Mouse (Mus musculus) heart, embryonic 16.5 days (tissue): ENCODE measurements around the gene Mmp9. TPM values are rescaled to one million over a fixed set of nuclear protein-coding genes. Genes with fewer than 3 reads are reported as not detected.

Experiments used
- ATAC-seq: fragments of 200-750 bp; cut with Nextera tagmentation; replicated peaks from 2 replicates; pipeline ENCODE4 v1.8.0; 2017; ENCODE audit warnings: moderate number of reproducible peaks; ENCODE audit not compliant: insufficient read depth, low FRiP score; ENCODE audit errors: extremely low read depth
- H3K27ac ChIP-seq: fragments of 300-500 bp; sonication (generic); 2 replicates; pipeline ENCODE4 v1.5.1; 2014; ENCODE audit warnings: mild to moderate bottlenecking, low read length, control low read depth, moderate library complexity
- H3K27me3 ChIP-seq: fragments of 300-500 bp; sonication (generic); 2 replicates; pipeline ENCODE4 v1.6.1; 2014; ENCODE audit warnings: low read length, mixed read lengths; ENCODE audit not compliant: control insufficient read depth, insufficient read depth
- H3K36me3 ChIP-seq: fragments of 300-500 bp; sonication (generic); 2 replicates; pipeline ENCODE4 v1.6.1; 2014; ENCODE audit not compliant: control insufficient read depth, insufficient read depth
- H3K4me1 ChIP-seq: fragments of 300-500 bp; sonication (generic); 2 replicates; pipeline ENCODE4 v1.6.1; 2014; ENCODE audit warnings: low read length, mixed read lengths; ENCODE audit not compliant: control insufficient read depth, insufficient read depth
- H3K4me2 ChIP-seq: fragments of 300-500 bp; sonication (generic); 2 replicates; pipeline ENCODE4 v1.6.1; 2014; ENCODE audit warnings: low read depth, mild to moderate bottlenecking, control low read depth, low read length
- H3K4me3 ChIP-seq: fragments of 300-500 bp; sonication (generic); 2 replicates; pipeline ENCODE4 v1.5.1; 2014; ENCODE audit warnings: mild to moderate bottlenecking, control low read depth, low read length
- H3K9ac ChIP-seq: fragments of 300-500 bp; sonication (generic); 2 replicates; pipeline ENCODE4 v1.6.1; 2014; ENCODE audit warnings: low read length, control low read depth
- H3K9me3 ChIP-seq: fragments of 300-500 bp; sonication (generic); replicated peaks from 2 replicates; pipeline ENCODE4 v1.6.1; 2016; ENCODE audit warnings: low read length; ENCODE audit not compliant: control insufficient read depth
- WGBS: fragments of 180-500 bp; shearing (Covaris S2); extraction: QIAGEN DNeasy Blood & Tissue Kit; methylation state at CpG from one replicate; pipeline ENCODE4 v1.1.7; 2014; 5-methylcytosine and 5-hydroxymethylcytosine counted together
- polyA plus RNA-seq: library from polyadenylated mRNA; unstranded; fragments of >200 nt; fragmentation: Nextera tagmentation; extraction: Ambion mirVana; gene quantifications from 2 replicates; pipeline ENCODE4 v1.2.1, GENCODE M21; 2015

Mmp9 gene
- polyA plus RNA-seq, 1 experiment from 2014 or later, result 9.7 TPM

DNA sequence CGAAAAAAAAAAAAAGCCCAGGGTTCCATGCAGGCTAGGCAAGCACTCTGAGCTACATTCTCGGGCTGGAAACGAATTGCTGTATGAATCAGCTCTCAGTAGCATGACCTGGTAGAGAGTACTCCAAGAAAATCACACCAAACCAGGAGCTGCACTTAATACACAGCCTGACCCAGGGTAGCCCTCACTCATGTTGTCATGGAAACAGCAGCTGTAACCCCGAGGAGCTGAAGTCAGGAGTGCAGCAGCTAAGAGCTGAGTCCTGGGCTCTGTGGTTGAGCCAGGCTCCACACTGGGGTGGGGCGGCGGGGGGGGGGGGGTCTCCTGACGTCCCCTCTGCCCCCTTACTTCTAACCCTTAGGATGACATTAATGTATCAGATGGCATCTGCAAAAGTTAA is 18.6 kb upstream of the Mmp9 start:
- no peaks in the 10 kb centered on the region for H3K4me1 ChIP-seq
- ATAC-seq, result no peak
- H3K9ac ChIP-seq, result no peak overlapping the region
- no peaks in the 10 kb centered on the region for H3K27me3 ChIP-seq
- 66% methylated on average over 7 of the region's 7 CpGs for WGBS
- no peak overlapping the region for H3K27ac ChIP-seq
- H3K4me2 ChIP-seq, result no peak overlapping the region
- no peaks in the 10 kb centered on the region for H3K9me3 ChIP-seq
- H3K4me3 ChIP-seq, result no peak overlapping the region
- H3K36me3 ChIP-seq, result peaks cover 5% of the 10 kb centered on the region; the same call in 1 of the 2 replicates

DNA sequence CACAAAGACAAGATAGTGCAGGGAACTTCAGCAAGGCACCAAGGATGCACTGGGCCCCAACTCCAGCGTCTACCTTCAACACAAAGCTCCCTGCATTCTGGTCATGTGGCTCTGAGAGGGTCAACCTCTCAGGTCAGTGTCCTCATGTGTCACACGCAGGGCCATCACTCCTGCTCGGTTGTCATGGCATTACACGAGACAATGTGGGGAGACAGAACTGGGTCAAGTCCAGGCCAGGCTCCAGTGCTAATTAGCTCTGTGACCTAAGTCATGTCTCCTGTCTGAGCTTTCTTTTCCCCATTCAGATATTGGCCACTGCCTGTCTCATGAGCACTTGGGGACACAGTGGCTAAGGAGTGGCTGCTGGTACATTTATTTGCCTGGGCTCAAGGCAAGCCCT is 17.3 kb upstream of the Mmp9 start:
- 77% methylated on average over 4 of the region's 4 CpGs for WGBS
- no peak for ATAC-seq
- H3K36me3 ChIP-seq, result peaks cover 5% of the 10 kb centered on the region; the same call in 1 of the 2 replicates
- H3K27ac ChIP-seq, result no peak overlapping the region
- no peak overlapping the region for H3K9ac ChIP-seq
- no peak overlapping the region for H3K4me2 ChIP-seq
- no peaks in the 10 kb centered on the region for H3K4me1 ChIP-seq
- H3K27me3 ChIP-seq, result no peaks in the 10 kb centered on the region
- no peak overlapping the region for H3K4me3 ChIP-seq
- no peaks in the 10 kb centered on the region for H3K9me3 ChIP-seq

DNA sequence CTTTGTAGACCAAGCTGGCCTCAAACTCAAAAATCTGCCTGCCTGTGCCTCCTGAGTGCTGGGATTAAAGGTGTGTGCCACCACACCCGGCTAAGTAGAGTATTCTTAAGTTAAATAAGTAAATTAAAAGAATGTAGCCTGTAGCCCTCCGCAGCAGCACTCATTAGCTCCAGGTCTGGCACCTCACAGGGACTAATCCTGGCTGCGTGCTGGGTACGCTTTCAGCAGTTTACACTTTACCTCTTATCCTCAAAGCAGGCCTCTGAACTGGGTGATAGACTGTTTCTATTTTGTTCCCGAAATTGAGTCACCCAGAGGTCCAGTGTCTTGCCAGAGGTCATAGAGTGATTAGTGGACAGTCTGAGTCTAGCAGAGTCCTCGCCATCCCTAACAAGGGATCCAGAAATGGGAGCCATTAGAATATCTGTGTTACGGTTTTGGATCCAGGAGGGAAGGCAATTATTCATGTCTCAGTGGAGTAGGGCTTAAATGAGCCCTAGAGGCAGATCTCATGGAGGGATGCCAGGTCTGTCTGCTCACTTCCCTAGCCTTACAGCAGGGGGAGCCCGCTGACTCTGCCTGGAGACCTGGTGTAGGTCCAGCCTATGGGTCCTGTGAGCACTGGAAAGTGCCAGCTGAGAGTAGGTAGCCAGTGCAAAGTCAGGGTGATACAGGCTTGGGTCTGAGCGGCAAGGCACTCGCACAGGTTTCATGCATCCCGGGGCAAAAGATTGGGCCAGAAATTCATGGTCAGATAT is 16.3 kb upstream of the Mmp9 start:
- ATAC-seq, result peak; percentile 64
- no peak overlapping the region for H3K4me2 ChIP-seq
- H3K4me1 ChIP-seq, result no peaks in the 10 kb centered on the region
- H3K4me3 ChIP-seq, result no peak overlapping the region
- H3K36me3 ChIP-seq, result 0 out of 2 replicates have a peak, but pooled peaks cover 2% of the 10 kb centered on the region
- no peaks in the 10 kb centered on the region for H3K27me3 ChIP-seq
- H3K9me3 ChIP-seq, result no peaks in the 10 kb centered on the region
- no peak overlapping the region for H3K9ac ChIP-seq
- H3K27ac ChIP-seq, result no peak overlapping the region
- 29% methylated on average over 11 of the region's 11 CpGs for WGBS

DNA sequence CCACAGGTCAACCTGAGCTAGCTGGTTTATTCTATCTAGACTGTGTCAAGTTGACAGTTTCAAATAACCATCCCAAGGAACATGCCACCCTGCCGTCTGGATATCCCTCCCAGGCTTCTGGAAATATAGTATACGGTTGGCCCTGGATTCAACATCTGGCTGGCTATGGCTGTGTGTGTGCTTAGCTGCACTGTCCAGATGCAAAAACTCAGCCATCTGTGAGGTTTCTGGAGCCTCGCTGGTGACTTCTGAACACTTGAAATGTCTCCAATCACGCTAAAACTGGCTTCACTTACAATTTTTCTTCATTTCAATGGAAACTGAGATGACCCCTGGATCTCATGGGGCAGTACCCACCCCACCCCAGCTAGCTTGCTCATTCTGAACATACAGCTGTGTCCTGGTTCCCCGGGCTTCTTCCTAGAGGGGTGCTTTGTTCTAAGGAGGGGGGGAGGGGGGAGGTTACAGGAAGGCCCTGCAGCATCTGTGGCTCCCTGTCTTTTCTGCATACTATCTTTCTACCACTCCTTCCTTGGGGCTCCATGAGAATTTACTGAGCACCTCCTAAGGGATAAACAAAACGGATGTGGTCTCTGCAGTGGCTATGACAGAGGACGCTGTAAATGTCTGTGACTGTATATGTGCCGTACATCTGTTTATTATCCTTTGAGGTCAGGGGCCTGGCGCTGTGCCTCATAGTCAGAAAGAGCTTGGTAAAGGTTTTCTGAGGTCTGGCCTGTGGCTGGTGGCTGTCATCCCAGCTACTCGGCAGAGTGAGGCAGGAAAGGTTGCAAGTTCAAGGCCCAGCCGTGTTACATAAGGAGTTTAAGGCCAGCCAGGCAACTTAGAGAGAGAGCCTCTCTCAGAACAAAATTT is 9.6 kb upstream of the Mmp9 start:
- Histone ChIP-seq H3K4me2 (no peak overlapping the region), H3K27ac (no peak overlapping the region), H3K4me3 (no peak overlapping the region), H3K36me3 (no peaks in the 10 kb centered on the region), H3K27me3 (peaks cover 15% of the 10 kb centered on the region), H3K4me1 (no peaks in the 10 kb centered on the region), H3K9ac (no peak overlapping the region), H3K9me3 (no peaks in the 10 kb centered on the region)
- no peak for ATAC-seq
- 54% methylated on average over 11 of the region's 11 CpGs for WGBS

DNA sequence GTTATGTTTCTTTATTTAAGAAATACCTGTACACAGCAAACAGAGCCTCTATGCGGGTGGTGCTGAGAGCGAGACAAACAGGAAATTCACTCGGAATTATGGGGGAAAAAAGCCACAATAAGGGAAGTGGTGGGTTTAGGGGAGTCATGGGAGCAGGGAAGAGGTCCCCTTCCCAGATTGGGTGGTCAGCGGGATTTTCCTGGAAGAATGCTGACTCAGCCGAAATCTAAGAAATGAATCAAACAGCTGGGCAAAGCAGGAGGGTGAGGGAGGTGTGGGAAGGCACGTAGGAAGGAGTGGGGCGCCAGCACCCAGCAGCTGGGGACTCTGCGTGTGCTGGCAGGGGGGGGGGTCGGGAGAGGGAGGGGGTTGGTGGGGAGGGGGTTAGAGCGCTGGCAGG is 7.0 kb upstream of the Mmp9 start:
- ATAC-seq, result no peak
- no peak overlapping the region for H3K4me2 ChIP-seq
- no peak overlapping the region for H3K9ac ChIP-seq
- WGBS, result 32% methylated on average over 9 of the region's 10 CpGs
- H3K36me3 ChIP-seq, result no peaks in the 10 kb centered on the region
- H3K4me3 ChIP-seq, result no peak overlapping the region
- no peak overlapping the region for H3K27ac ChIP-seq
- no peaks in the 10 kb centered on the region for H3K4me1 ChIP-seq
- H3K27me3 ChIP-seq, result peaks cover 27% of the 10 kb centered on the region
- no peaks in the 10 kb centered on the region for H3K9me3 ChIP-seq

DNA sequence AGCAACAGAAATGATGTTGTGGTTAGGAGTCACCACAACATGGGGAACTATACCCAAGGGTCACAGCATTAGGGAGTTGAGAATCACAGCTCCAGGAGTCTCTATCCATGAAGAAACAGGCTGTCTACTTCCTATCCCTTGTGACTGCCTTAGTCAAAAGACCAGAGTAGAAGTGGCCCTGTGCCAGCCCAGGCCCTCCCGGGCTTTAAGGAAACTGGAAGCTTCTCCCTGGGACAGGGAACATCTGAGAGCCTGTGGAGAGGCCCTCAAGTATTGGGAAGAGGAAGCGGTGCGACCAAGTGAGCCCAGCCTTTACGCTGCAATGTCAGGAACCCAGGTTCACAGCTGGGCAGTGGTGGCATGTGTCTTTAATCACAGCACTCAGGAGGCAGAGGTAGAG is 4.6 kb upstream of the Mmp9 start:
- Histone ChIP-seq H3K36me3 (no peaks in the 10 kb centered on the region), H3K9me3 (no peaks in the 10 kb centered on the region), H3K9ac (no peak overlapping the region), H3K4me1 (peaks cover 7% of the 10 kb centered on the region), H3K27ac (no peak overlapping the region), H3K4me3 (no peak overlapping the region), H3K4me2 (no peak overlapping the region), H3K27me3 (peaks cover 45% of the 10 kb centered on the region)
- ATAC-seq, result no peak
- WGBS, result 69% methylated on average over 4 of the region's 4 CpGs

DNA sequence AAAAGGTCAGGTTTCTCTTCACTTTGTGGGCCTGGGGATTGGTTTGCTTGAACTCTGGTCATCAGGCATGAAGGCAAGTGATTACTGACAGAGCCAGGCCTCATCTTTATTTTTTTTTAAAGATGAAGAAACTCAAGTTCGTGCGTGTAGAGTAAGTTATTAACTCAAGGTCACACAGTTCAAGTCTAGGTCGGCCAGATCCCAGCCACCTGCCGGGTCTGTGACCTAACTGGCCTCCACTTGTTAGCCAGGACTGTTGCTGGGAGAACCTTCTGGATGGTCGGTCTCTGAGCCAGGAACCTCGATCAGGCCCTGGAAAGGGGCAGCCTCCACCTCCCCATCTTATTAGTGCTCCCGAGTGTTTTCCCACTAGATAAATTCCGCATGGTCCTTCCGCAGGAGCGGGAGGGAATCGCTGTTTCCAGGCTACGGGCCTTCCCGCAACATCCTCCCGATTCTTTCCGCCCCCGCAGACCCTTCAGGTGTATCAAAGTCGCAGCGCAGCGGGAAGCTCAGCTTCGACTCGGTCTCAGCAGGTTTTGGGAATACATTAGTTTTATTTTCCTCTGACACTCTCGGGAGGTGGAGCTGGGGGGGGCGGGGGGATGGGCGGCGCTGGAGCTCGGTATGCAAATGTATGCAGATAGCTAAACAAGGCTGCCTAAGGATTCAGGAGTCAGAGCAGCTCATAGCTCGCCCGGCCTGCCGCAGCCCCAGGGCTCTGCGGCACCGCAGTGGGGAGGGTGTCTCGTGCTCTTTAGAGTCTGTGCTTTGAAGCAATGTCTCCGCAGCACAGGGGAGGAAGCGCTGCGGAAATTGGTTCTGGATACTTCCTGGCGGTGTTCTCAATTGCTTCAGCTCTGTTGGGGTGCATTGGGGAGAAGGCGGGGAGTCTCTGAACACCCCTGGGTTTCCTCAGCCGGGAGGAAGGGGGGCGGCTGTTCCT is 2.2 kb upstream of the Mmp9 start:
- H3K36me3 ChIP-seq, result no peaks in the 10 kb centered on the region
- no peaks in the 10 kb centered on the region for H3K9me3 ChIP-seq
- peak overlapping the region; percentile 62 for H3K4me2 ChIP-seq
- peak overlapping the region; percentile 28 for H3K4me3 ChIP-seq
- peaks cover 39% of the 10 kb centered on the region for H3K27me3 ChIP-seq
- no peak overlapping the region for H3K9ac ChIP-seq
- ATAC-seq, result 0 out of 2 replicates have a peak, but pooled peaks have one; percentile 39
- H3K27ac ChIP-seq, result no peak overlapping the region
- WGBS, result 4% methylated on average over 39 of the region's 39 CpGs
- H3K4me1 ChIP-seq, result peaks cover 7% of the 10 kb centered on the region

DNA sequence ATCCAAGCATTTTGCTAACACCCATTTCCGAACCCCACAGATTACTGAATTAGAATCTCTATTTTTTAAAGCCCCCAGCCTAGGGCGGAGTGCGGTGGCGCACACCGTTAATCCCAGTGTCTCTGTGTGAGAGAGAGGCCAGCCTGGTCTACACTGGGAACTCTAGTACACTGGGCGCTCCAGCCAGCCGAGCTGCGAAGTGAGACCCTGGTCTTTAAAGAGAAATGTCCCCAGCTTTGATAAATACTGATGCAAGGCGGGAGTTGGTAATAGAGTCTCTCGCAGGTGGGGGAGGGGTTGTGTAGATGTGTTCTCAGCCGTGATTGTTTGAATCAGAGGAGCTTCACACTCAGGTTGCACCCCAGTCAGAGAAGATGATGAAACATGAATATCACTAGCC is 1.5 kb upstream of the Mmp9 start:
- Histone ChIP-seq H3K9ac (no peak overlapping the region), H3K27me3 (peaks cover 38% of the 10 kb centered on the region), H3K4me1 (peaks cover 7% of the 10 kb centered on the region), H3K4me2 (peak overlapping the region; percentile 62), H3K4me3 (peak overlapping the region; percentile 28), H3K27ac (no peak overlapping the region), H3K9me3 (no peaks in the 10 kb centered on the region), H3K36me3 (no peaks in the 10 kb centered on the region)
- WGBS, result 3% methylated on average over 11 of the region's 11 CpGs
- ATAC-seq, result no peak
